Mouse (Mus musculus): ENCODE data around the gene Plekhg6.

- TF ChIP-seq GATA1 (IDR thresholded peaks at IDR 0.05; ENCODE audit: low read length) (no peak), TAL1 (IDR thresholded peaks at IDR 0.05; ENCODE audit: low read length) (no peak)
These were observed 26.6 kb upstream of the Plekhg6 start for GRCm38 (mm10) chr6:125407224-125407623.

Data from erythroblast, embryonic 14.5 days (primary cell).